ENCODE assay signal across 8 mouse cellular contexts in the genomic region with DNA sequence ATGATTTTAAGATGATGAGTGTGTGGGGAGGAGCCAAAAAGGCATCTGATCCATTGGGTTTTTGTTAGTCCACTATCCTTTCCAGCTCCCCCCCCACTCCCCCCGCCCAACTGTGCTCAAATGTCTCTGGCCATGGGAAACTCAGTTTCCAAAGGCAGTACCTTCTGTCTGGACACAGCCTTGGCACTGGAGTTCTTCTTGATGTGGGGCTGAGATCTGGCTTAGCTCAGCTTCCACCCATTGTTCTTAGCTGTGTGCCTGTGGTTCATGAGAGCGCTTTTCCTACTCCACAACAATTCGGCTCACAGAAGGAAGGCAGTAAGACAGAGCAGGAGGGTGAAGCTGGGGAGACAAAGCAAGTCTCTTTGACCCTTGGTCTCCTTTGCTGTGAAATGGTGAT. TPM values are rescaled to one million over a fixed set of nuclear protein-coding genes. Genes with fewer than 3 reads are reported as not detected.
DNase-seq lines count a peak whose midpoint lies in the region; ATAC-seq and TF ChIP-seq lines count a peak whose summit lies in the region.
"Had no signal": no experiment of that assay in that cellular context is flagged by ENCODE, and none has a peak within 500 bp of the region (broad histone marks: within the 10 kb centered on the region; RNA-seq: fewer than 3 reads in every experiment).

No protein-coding gene starts in this region.

- TF ChIP-seq POLR2A in kidney, adult 2 months (IDR thresholded peaks at IDR 0.05; ENCODE audit: low read depth, low read length) = no peak
- TF ChIP-seq POLR2A in limb, embryonic 14.5 days (IDR thresholded peaks at IDR 0.05; ENCODE audit: borderline replicate concordance, extremely low read depth, insufficient read depth, insufficient read length) = no peak

- no peaks in the 10 kb centered on the region for H3K27me3 ChIP-seq in kidney, adult 2 months (replicated peaks; ENCODE audit: control insufficient read depth, insufficient read depth, low read length)
- no peaks in the 10 kb centered on the region for H3K27me3 ChIP-seq in kidney, embryonic 14.5 days (ENCODE audit: control insufficient read depth, insufficient read depth, low read length)
- H3K27me3 ChIP-seq in limb, embryonic 14.5 days (ENCODE audit: control insufficient read depth, insufficient read depth, low read length) = no peaks in the 10 kb centered on the region

- H3K36me3 ChIP-seq in kidney, adult 2 months (ENCODE audit: control insufficient read depth, insufficient read depth, low read length) = no peaks in the 10 kb centered on the region
- no peaks in the 10 kb centered on the region for H3K36me3 ChIP-seq in kidney, embryonic 14.5 days (ENCODE audit: control insufficient read depth, insufficient read depth, low read length)
- H3K36me3 ChIP-seq in limb, embryonic 14.5 days (ENCODE audit: control insufficient read depth, insufficient read depth, low read length) = no peaks in the 10 kb centered on the region

- no peak for TF ChIP-seq CTCF in kidney, adult 2 months (conservative IDR thresholded peaks at IDR 0.05; ENCODE audit: insufficient read depth, insufficient read length, low read depth, low read length)

- H3K9me3 ChIP-seq in kidney, embryonic 14.5 days (ENCODE audit: control insufficient read depth, low read length) = no peaks in the 10 kb centered on the region
- H3K9me3 ChIP-seq in limb, embryonic 14.5 days (ENCODE audit: control insufficient read depth, low read length) = no peaks in the 10 kb centered on the region

- no peak overlapping the region for H3K9ac ChIP-seq in kidney, embryonic 14.5 days (ENCODE audit: low read depth, low read length)
- H3K9ac ChIP-seq in limb, embryonic 14.5 days (ENCODE audit: low read depth, low read length, severe bottlenecking) = no peak overlapping the region

- DNase-seq in kidney, adult 2 months = peak; percentile 57
- DNase-seq in heart, postnatal 14 days = peak; percentile 14 to 16
- DNase-seq in limb, embryonic 14.5 days (ENCODE audit: low spot score) = no peak
- no peak for DNase-seq in c-Kit-positive CD71-positive TER-119-positive erythroid progenitor cells, embryonic 14.5 days (ENCODE audit: low spot score)
- no peak for DNase-seq in thymus, postnatal 25 days
- DNase-seq: liver had no signal

- ATAC-seq in kidney, embryonic 14.5 days (ENCODE audit: low FRiP score, low TSS enrichment) = no peak
- ATAC-seq in limb, embryonic 14.5 days (ENCODE audit: low FRiP score, low read depth) = peak; percentile 17; the same call in 1 of the 2 replicates
- ATAC-seq in megakaryocyte, adult 5-6 weeks (ENCODE audit: poor library complexity, severe bottlenecking) = no peak

- H3K4me1 ChIP-seq in kidney, adult 2 months (ENCODE audit: control insufficient read depth, insufficient read depth, low read length) = no peaks in the 10 kb centered on the region
- H3K4me1 ChIP-seq in kidney, embryonic 14.5 days (ENCODE audit: control insufficient read depth, insufficient read depth, low read length) = no peaks in the 10 kb centered on the region
- H3K4me1 ChIP-seq in limb, embryonic 14.5 days (ENCODE audit: control insufficient read depth, insufficient read depth, low read length) = peaks cover 16% of the 10 kb centered on the region

- WGBS in kidney, adult 2 months = 75% methylated on average over 3 of the region's 3 CpGs
- WGBS in kidney, embryonic 14.5 days = 90% methylated on average over 3 of the region's 3 CpGs
- 78% methylated on average over 3 of the region's 3 CpGs for WGBS in limb, embryonic 14.5 days

- no peak overlapping the region for H3K4me3 ChIP-seq in kidney, adult 2 months (ENCODE audit: insufficient read depth, low read depth, low read length)
- no peak overlapping the region for H3K4me3 ChIP-seq in kidney, embryonic 14.5 days (ENCODE audit: low read length)
- H3K4me3 ChIP-seq in limb, embryonic 14.5 days (replicated peaks; ENCODE audit: low read length) = no peak overlapping the region

- H3K4me2 ChIP-seq in kidney, embryonic 14.5 days (replicated peaks; ENCODE audit: low read depth, low read length) = no peak overlapping the region
- H3K4me2 ChIP-seq in limb, embryonic 14.5 days (replicated peaks; ENCODE audit: low read depth, low read length, severe bottlenecking) = peak overlapping the region; percentile 5

- no peak overlapping the region for H3K27ac ChIP-seq in kidney, adult 2 months (ENCODE audit: insufficient read depth, low read depth, low read length)
- no peak overlapping the region for H3K27ac ChIP-seq in kidney, embryonic 14.5 days (ENCODE audit: low read depth, low read length)
- H3K27ac ChIP-seq in limb, embryonic 14.5 days (replicated peaks; ENCODE audit: low read depth, low read length) = no peak overlapping the region

- intact Hi-C loops in heart, postnatal 14 days (cut with DNase I) = loop anchor here (1.0 to 5.0 kb wide), 3 partner anchors 73 to 256 kb away; no protein-coding TSS in a partner anchor

RNA-seq across cellular contexts. Expression of a gene that starts 47.0 kb away (rescaled TPM):
- polyA plus RNA-seq in kidney, adult 2 months (2012; rRNA removed) = 16.0 and 20.5 TPM in 2 replicates
- 150 and 183 TPM in 2 replicates for polyA plus RNA-seq in kidney, embryonic 14.5 days (2014; fragmentation: Nextera tagmentation; extraction: Ambion mirVana)
- total RNA-seq in heart, postnatal 14 days (2021) = 10 to 100 TPM; 35.6 to 39.7 TPM
- polyA plus RNA-seq in limb, embryonic 14.5 days (2012; rRNA removed) = 197 and 203 TPM in 2 replicates
- polyA plus RNA-seq in limb, embryonic 14.5 days (2014; fragmentation: Nextera tagmentation; extraction: Ambion mirVana) = 146 and 166 TPM in 2 replicates
- total RNA-seq in megakaryocyte, adult 5-6 weeks (2015) = 55.8 and 64.7 TPM in 2 replicates
- total RNA-seq in megakaryocyte, adult 5-6 weeks (2017) = 78.2 and 80.9 TPM in 2 replicates

Comparison
In these comparisons a context has a peak if more than half of its experiments do, and no peak if none do; other contexts are left out.
1. DNase-seq: peak in kidney, adult 2 months (single experiment) and heart, postnatal 14 days (2 of 2); none in limb, embryonic 14.5 days (single experiment), c-Kit-positive CD71-positive TER-119-positive erythroid progenitor cells, embryonic 14.5 days (single experiment) and thymus, postnatal 25 days (single experiment).